Mouse (Mus musculus) monocyte, adult 2 months (primary cell): ENCODE measurements around the gene Fam160b1.

Experiments
- DNase-seq, 2 experiments: peaks; one replicate each; pipeline ENCODE4 v3.0.0; 2022; ENCODE audit warnings: low spot score in 2 of 2, low read depth in 1 of 2

Gene Fam160b1

GRCm38 (mm10) chr19:57417800-57418580 is 57.5 kb downstream of the Fam160b1 start:
- no peak for DNase-seq

DNA sequence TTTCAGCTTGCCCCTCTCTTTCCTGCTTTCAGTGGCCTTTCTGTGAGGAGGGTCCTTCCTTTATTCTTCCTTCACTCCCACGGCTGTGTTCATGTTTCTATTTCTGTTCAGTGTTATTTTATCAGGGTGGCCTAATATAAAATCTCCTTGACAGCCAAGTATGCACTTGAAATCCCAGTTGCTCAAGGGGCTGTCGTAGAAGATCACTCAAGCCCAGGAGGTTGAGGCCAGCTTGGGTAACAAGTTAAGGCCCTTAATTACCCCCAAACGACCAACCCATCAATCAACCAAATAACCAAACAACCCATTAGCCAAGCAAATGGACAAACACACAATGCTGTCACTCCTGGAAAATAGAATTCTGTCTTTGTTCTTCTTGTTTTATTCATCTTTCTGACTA is 62.9 kb downstream of the Fam160b1 start:
- DNase-seq = no peak

DNA sequence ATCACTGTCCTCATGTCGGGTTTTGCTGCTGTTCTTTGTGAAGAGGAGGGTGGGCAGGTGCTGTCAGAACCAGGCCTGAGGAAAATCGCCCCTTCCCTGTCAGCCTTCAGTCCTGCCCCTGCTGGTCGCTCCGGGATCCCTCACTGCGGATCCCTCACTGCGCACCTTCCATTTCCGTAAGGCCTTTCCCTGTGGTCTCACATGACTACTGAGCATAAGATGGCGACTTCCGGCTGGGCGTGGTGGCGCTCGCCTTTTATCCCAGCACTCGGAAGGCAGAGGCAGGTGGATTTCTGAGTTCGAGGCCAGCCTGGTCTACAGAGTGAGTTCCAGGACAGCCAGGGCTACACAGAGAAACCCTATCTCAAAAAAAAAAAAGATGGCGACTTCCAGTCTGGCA is 64.8 kb downstream of the Fam160b1 start:
- DNase-seq = no peak

DNA sequence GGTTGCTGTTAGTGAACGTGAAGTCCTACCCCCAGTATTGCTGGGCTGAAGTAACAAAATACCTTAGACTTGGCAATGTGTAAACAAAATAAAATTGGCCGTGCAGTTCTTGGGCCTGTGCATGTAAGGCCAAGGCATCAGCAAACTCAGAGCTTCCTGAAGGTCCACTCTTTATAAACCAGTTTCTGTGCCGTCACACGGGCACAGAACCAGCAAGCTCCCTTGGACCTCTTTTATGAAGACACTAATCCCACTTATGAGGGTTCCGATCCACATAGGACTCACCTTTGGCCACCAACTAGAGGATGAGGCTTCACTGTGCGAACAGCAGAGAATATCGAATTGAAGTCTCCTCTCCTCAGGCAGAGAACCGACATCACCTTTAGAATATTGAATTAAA is 66.4 kb downstream of the Fam160b1 start:
- no peak for DNase-seq

- no peak for DNase-seq
Measured at GRCm38 (mm10) chr19:57427756-57428438, 67.4 kb downstream of the Fam160b1 start.

- no peak for DNase-seq
Measured at GRCm38 (mm10) chr19:57428641-57429040, 68.2 kb downstream of the Fam160b1 start.

- no peak for DNase-seq
Measured at GRCm38 (mm10) chr19:57429926-57430325, 69.4 kb downstream of the Fam160b1 start.

DNA sequence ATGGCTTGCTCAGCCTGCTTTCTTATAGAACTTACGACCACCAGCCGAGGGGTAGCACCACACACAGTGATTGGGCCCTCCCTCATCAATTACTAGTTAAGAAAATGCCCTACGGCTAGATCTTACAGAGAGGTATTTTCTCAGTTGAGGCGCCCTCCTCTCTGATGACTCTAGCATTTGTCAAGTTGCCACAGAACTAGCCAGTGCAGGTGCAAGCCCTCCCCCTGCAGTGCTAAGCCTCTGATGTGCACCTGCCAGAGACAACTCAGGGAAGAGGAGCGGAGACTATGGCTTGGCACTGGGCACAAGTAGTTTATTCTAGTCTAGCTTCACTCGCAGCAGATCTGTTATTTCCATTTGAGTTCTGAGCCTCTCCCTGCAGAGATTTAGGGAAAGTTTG is 71.0 kb downstream of the Fam160b1 start:
- no peak for DNase-seq

GRCm38 (mm10) chr19:57434024-57434423 is 73.5 kb downstream of the Fam160b1 start:
- no peak for DNase-seq

- no peak for DNase-seq
Measured at GRCm38 (mm10) chr19:57436586-57437021, 76.1 kb downstream of the Fam160b1 start.

DNA sequence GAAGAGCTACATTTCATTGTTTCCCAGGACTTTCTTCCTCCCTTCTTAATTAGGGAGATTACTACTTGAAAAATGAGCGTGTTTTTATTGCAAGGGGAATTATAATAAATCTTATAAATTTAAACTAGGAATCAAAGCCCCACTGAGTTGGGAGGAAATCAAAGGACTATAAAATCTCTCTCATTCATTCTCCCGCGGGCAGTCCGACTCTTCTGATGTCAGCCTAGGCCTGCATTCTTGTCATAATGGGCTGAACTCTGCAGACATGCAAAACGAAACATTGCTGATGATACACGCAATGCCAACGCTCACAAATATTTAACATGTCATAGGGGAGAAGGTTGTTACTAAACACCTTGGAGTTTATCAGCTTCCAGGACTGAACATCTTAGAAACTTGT is 76.6 kb downstream of the Fam160b1 start:
- no peak for DNase-seq
